Mouse (Mus musculus): ENCODE data around the gene Fam98c. TPM values are rescaled to one million over a fixed set of nuclear protein-coding genes. Genes with fewer than 3 reads are reported as not detected.
A peak's percentile ranks its signal among the peaks of the same experiment; 100 is the strongest.

Fam98c gene
- polyA plus RNA-seq, 2 experiments = 4.6 to 5.1 TPM

DNA sequence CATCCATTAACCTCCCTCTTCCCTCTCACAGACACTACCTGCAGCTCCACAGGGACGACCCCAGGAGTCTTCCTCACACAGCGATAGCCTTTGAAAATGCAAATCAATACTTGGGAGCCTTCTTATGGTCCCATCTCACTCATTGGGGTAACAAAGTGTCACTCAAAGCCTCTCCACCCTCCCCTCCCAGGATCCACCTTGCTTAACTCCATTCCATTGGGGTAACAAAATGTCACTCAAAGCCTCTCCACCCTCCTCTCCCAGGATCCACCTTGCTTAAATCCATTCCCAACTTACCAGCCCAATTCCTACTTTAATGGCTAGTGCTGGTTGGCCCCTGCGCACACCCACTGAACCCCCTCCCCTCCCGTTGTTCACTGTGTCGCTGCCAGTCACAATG, 2.2 kb upstream of the Fam98c start:
- no peaks in the 10 kb centered on the region for H3K36me3 ChIP-seq (replicated peaks; ENCODE audit: control insufficient read depth, insufficient read depth, low read depth)
- WGBS (ENCODE audit: insufficient replicate concordance) = 10% methylated on average over 5 of the region's 5 CpGs
- no peak overlapping the region for H3K9ac ChIP-seq (replicated peaks)
- DNase-seq (ENCODE audit: low read depth in 3 of 3, low spot score in 3 of 3) (no peak), ATAC-seq (ENCODE audit: insufficient read depth) (no peak)
- no peak overlapping the region for H3K4me2 ChIP-seq (ENCODE audit: low read depth)
- H3K4me1 ChIP-seq (replicated peaks; ENCODE audit: control insufficient read depth in 2 of 2, insufficient read depth in 2 of 2, low read length in 1 of 2) = peaks cover 0 to 10% of the 10 kb centered on the region in 2 experiments; a peak in 3 of 4 replicates
- peaks cover 7% of the 10 kb centered on the region for H3K27me3 ChIP-seq (ENCODE audit: control insufficient read depth, insufficient read depth, low read length)
- no peak overlapping the region for H3K27ac ChIP-seq
- H3K9me3 ChIP-seq (ENCODE audit: control insufficient read depth, low read length) = no peaks in the 10 kb centered on the region; the same call in 1 of the 2 replicates
- H3K4me3 ChIP-seq (ENCODE audit: insufficient read depth in 1 of 2, low read depth in 2 of 2, low read length in 2 of 2) = no peak overlapping the region
- TF ChIP-seq EP300 (IDR thresholded peaks at IDR 0.05; ENCODE audit: low read depth) = no peak

DNA sequence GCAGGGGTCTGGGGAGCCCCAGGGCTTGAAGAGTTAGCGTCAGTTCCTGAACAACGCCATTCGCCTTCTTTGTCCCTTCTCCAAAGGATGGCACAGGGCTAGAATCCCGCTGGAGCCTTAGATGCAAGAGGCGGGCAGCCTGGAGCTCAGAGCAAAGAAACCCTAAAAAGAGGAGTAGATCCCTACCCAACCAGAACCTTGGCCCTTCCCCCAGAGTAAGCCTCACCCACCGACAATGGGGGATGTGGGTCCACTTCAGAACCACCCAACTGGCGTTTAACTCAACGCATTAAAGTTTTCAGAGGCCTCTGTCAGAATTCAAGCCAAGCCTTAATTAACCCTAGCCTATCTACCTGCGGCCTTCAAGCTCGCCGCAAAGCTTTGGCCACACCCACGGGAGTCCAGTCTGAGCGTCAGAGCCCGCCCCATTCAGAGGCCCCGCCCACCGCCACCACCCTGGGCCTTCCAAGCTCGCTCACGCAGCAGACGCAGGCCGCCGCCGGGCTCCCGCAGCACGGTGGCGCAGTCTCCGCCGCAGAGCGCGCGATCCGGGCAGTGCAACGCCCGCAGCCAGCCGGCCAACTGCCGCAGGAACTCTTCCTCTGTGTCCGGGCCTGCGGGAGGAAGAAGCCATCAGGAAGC, 717 bp downstream of the Fam98c start:
- H3K9ac ChIP-seq (replicated peaks) = peak overlapping the region; percentile 73
- H3K36me3 ChIP-seq (replicated peaks; ENCODE audit: control insufficient read depth, insufficient read depth, low read depth) = no peaks in the 10 kb centered on the region
- ATAC-seq (ENCODE audit: insufficient read depth) (peak; percentile 88), DNase-seq (ENCODE audit: low read depth in 3 of 3, low spot score in 3 of 3) (peak; percentile 70 to 76 (median 71))
- 8% methylated on average over 37 of the region's 37 CpGs for WGBS (ENCODE audit: insufficient replicate concordance)
- H3K4me1 ChIP-seq (replicated peaks; ENCODE audit: control insufficient read depth in 2 of 2, insufficient read depth in 2 of 2, low read length in 1 of 2) = peaks cover 0 to 7% of the 10 kb centered on the region in 2 experiments; a peak in 2 of 4 replicates
- no peak overlapping the region for H3K27ac ChIP-seq
- H3K4me2 ChIP-seq (ENCODE audit: low read depth) = peak overlapping the region; percentile 99
- H3K9me3 ChIP-seq (ENCODE audit: control insufficient read depth, low read length) = no peaks in the 10 kb centered on the region; the same call in 1 of the 2 replicates
- peak overlapping the region; percentile 62 to 83 for H3K4me3 ChIP-seq (ENCODE audit: insufficient read depth in 1 of 2, low read depth in 2 of 2, low read length in 2 of 2)
- H3K27me3 ChIP-seq (ENCODE audit: control insufficient read depth, insufficient read depth, low read length) = peaks cover 7% of the 10 kb centered on the region
- no peak for TF ChIP-seq CTCF (IDR thresholded peaks at IDR 0.05; ENCODE audit: low read depth)
- TF ChIP-seq EP300 (IDR thresholded peaks at IDR 0.05; ENCODE audit: low read depth) = no peak

DNA sequence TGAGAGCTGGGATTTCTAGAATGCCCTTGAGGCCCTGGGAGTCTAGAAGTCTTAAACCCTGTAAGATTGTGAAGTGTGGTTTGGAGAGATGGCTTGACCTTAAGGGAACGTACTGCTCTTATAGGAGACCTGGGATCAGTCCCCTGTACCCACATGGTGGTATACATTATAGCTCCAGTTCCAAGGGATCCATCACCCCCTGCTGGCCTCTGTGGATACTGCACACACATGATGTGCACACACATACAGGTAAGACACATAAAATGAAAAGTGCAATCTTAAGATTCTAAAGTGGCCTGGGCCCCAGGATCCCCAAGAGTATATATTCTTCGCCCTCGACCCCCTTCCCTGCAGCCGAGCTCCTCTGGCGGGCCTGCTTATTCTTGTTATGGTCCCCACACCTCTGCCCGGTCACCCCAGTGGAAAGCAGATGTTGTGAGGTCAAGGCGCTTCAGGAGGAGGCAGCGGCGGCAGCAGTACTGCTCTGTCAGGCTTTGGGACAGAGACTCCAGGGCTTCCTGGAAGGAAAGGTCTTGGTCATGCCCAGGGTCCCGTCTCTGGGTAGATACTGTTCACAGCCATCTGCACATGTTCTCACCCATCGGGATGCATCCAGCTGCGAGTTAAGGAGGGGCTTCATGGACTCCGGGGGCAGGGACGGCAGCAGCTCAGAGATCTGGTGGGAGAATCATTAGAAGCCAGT, 1.9 kb downstream of the Fam98c start:
- H3K9me3 ChIP-seq (ENCODE audit: control insufficient read depth, low read length) = no peaks in the 10 kb centered on the region; the same call in 1 of the 2 replicates
- peaks cover 0 to 7% of the 10 kb centered on the region in 2 experiments; a peak in 2 of 4 replicates for H3K4me1 ChIP-seq (replicated peaks; ENCODE audit: control insufficient read depth in 2 of 2, insufficient read depth in 2 of 2, low read length in 1 of 2)
- DNase-seq (ENCODE audit: low read depth in 3 of 3, low spot score in 3 of 3) (no peak), ATAC-seq (ENCODE audit: insufficient read depth) (no peak)
- no peak overlapping the region for H3K27ac ChIP-seq
- H3K4me3 ChIP-seq (ENCODE audit: insufficient read depth in 1 of 2, low read depth in 2 of 2, low read length in 2 of 2) = no peak overlapping the region
- WGBS (ENCODE audit: insufficient replicate concordance) = 84% methylated on average over 14 of the region's 14 CpGs
- H3K27me3 ChIP-seq (ENCODE audit: control insufficient read depth, insufficient read depth, low read length) = peaks cover 6% of the 10 kb centered on the region
- H3K36me3 ChIP-seq (replicated peaks; ENCODE audit: control insufficient read depth, insufficient read depth, low read depth) = no peaks in the 10 kb centered on the region
- H3K9ac ChIP-seq (replicated peaks) = no peak overlapping the region
- no peak for TF ChIP-seq EP300 (IDR thresholded peaks at IDR 0.05; ENCODE audit: low read depth)
- TF ChIP-seq CTCF (IDR thresholded peaks at IDR 0.05; ENCODE audit: low read depth) = peak; percentile 26; the same call in 1 of the 2 replicates
- H3K4me2 ChIP-seq (ENCODE audit: low read depth) = no peak overlapping the region

DNA sequence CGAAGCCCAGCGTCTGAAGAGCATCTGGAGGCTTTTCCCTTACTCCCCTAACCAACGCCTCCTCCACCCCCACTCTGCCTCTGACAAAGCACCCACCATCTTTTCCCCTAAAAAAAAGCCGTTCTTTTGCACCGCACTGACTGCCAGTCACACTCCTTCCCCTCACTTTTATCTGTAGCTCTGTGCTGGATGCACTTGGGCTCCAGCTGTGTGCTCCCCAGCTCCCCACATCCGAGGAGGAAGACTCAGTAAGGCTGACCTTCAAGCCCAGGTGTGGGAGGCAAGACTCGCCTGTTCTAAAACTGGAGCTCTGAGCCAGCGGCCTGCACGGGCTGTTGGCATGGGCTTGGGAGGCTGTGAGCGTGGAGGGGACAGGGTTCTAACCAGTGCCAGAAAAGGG, 4.5 kb downstream of the Fam98c start:
- H3K27me3 ChIP-seq (ENCODE audit: control insufficient read depth, insufficient read depth, low read length) = no peaks in the 10 kb centered on the region
- no peak overlapping the region for H3K4me3 ChIP-seq (ENCODE audit: insufficient read depth in 1 of 2, low read depth in 2 of 2, low read length in 2 of 2)
- ATAC-seq (ENCODE audit: insufficient read depth) (no peak), DNase-seq (ENCODE audit: low read depth in 3 of 3, low spot score in 3 of 3) (no peak)
- H3K9me3 ChIP-seq (ENCODE audit: control insufficient read depth, low read length) = no peaks in the 10 kb centered on the region; the same call in 1 of the 2 replicates
- no peak overlapping the region for H3K4me2 ChIP-seq (ENCODE audit: low read depth)
- peaks cover 0 to 4% of the 10 kb centered on the region in 2 experiments; a peak in 2 of 4 replicates for H3K4me1 ChIP-seq (replicated peaks; ENCODE audit: control insufficient read depth in 2 of 2, insufficient read depth in 2 of 2, low read length in 1 of 2)
- no peak overlapping the region for H3K9ac ChIP-seq (replicated peaks)
- WGBS (ENCODE audit: insufficient replicate concordance) = 58% methylated on average over 10 of the region's 10 CpGs
- no peaks in the 10 kb centered on the region for H3K36me3 ChIP-seq (replicated peaks; ENCODE audit: control insufficient read depth, insufficient read depth, low read depth)
- TF ChIP-seq EP300 (IDR thresholded peaks at IDR 0.05; ENCODE audit: low read depth) (no peak), CTCF (IDR thresholded peaks at IDR 0.05; ENCODE audit: low read depth) (no peak)
- H3K27ac ChIP-seq = no peak overlapping the region

DNA sequence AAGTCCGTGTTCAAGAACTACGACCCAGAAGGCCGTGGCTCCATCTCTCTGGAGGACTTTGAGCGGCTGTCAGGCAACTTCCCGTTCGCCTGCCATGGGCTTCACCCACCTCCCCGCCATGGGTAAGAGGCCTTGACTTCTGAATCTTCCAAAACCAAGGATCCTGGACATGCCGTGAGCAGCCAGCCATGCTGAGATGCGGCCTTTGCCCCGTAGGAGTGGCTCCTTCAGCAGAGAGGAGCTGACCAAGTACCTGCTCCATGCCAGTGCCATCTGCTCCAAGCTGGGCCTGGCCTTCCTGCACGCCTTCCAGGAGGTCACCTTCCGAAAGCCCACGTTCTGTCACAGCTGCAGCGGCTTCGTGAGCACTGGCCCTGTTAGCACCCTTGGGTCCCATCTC, 7.3 kb downstream of the Fam98c start:
- Histone ChIP-seq H3K9ac (replicated peaks) (no peak overlapping the region), H3K9me3 (ENCODE audit: control insufficient read depth, low read length) (no peaks in the 10 kb centered on the region), H3K36me3 (replicated peaks; ENCODE audit: control insufficient read depth, insufficient read depth, low read depth) (no peaks in the 10 kb centered on the region), H3K4me3 (ENCODE audit: insufficient read depth in 1 of 2, low read depth in 2 of 2, low read length in 2 of 2) (no peak overlapping the region), H3K4me1 (replicated peaks; ENCODE audit: control insufficient read depth in 2 of 2, insufficient read depth in 2 of 2, low read length in 1 of 2) (no peaks in the 10 kb centered on the region), H3K27me3 (ENCODE audit: control insufficient read depth, insufficient read depth, low read length) (no peaks in the 10 kb centered on the region), H3K4me2 (ENCODE audit: low read depth) (no peak overlapping the region), H3K27ac (no peak overlapping the region)
- DNase-seq (ENCODE audit: low read depth in 3 of 3, low spot score in 3 of 3) = no peak
- 65% methylated on average over 15 of the region's 15 CpGs for WGBS (ENCODE audit: insufficient replicate concordance)
- ATAC-seq (ENCODE audit: insufficient read depth) = no peak
- TF ChIP-seq EP300 (IDR thresholded peaks at IDR 0.05; ENCODE audit: low read depth) (no peak), CTCF (IDR thresholded peaks at IDR 0.05; ENCODE audit: low read depth) (no peak)

All from liver, embryonic 14.5 days (tissue).